Mouse (Mus musculus) liver, postnatal 0 days (tissue): ENCODE data around the gene Htra2.

Experiments
- CTCF ChIP-seq: sonication (generic); IDR thresholded peaks from 2 replicates; pipeline ENCODE4 v1.5.1; 2016; ENCODE audit warnings: antibody characterized with exemption, low read depth
- EP300 ChIP-seq: IDR thresholded peaks from 2 replicates; pipeline ENCODE4 v1.6.1; 2016; ENCODE audit warnings: antibody characterized with exemption, low read depth, mild to moderate bottlenecking

DNA sequence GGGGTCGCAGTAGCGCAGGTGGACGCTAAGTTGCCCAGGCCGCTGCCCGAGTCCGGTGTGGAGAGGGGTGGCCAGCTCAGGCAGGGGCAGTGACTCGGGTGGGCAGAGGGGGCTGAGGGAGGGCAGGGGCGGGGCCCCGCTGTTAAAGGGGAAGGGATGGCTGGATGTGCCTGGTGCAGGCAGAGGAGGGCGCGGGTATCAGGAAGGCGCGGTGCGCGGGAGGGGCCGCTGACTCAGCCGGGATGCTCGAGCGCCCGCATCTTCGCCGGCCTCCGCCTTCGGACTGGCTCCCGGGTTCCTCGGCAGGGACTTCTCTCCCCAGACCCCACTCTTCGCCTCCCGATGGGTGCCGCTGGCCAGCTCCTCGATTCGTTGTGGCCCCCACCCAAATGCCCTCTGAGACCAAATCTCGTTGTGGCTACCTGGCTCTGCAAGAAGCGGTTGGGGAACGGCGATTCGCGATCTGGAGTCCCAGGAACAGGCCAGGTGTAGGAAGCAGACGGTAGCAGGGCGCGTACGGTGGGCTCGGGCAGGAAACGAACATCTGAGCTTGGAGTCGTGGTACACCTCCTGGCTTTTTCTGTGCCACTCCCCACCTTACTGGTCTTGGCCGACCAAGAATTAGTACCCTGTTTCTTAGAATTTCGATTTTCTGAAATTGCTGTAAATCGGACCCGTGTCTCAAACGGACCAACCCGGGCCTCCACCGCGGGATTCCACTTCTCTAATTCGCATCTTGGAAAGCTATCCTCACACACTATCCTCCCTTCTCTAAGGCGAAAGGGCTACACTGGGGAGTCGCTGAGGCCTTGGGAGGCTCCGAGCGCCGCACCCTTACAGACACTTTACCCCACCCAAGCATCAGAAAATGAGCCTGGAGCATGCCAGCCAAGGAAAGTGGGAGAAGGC is 15.5 kb upstream of the Htra2 start:
- TF ChIP-seq CTCF: no peak
- TF ChIP-seq EP300: no peak
